Mouse (Mus musculus) R1 (cell line): ENCODE data around the gene Clhc1.
"Not testable (repeated sequence)": the region's sequence is repeated elsewhere in the genome, so short reads cannot be mapped to it uniquely, and the experiment has no call there.

Source experiments
- DNase-seq: peaks from one replicate; pipeline ENCODE4 v3.0.0-alpha.2; 2018; ENCODE audit warnings: low read depth, low spot score

Gene Clhc1

GRCm38 (mm10) chr11:29547752-29548503 is at the start of gene Clhc1, which contains the start of gene Rps27a:
TSS of gene Clhc1 (plus strand) at chr11:29547950.
TSS of gene Rps27a (minus strand) at chr11:29548109.
- DNase-seq: peak; percentile 98

- no peak for DNase-seq
These were observed 43.5 kb upstream of the Clhc1 start for GRCm38 (mm10) chr11:29503948-29504893.

GRCm38 (mm10) chr11:29504899-29505625 is 42.7 kb upstream of the Clhc1 start:
- no peak for DNase-seq

- DNase-seq: no peak
These were observed 38.3 kb upstream of the Clhc1 start for GRCm38 (mm10) chr11:29509421-29509820.

- peak; percentile 1 for DNase-seq
These were observed 34.8 kb upstream of the Clhc1 start for GRCm38 (mm10) chr11:29512818-29513535.

GRCm38 (mm10) chr11:29514325-29514681 is 33.4 kb upstream of the Clhc1 start:
- DNase-seq: no peak

- peak; percentile 96 for DNase-seq
These were observed 32.9 kb upstream of the Clhc1 start, which contains the start of gene Prorsd1 for GRCm38 (mm10) chr11:29514682-29515412. TSS of gene Prorsd1 (minus strand) at chr11:29515033.

GRCm38 (mm10) chr11:29525988-29526794 is 21.6 kb upstream of the Clhc1 start, which contains the start of gene Mtif2:
TSS of gene Mtif2 (plus strand) at chr11:29526408.
- peak; percentile 92 for DNase-seq

GRCm38 (mm10) chr11:29538201-29538600 is 9.5 kb upstream of the Clhc1 start:
- DNase-seq: no peak

GRCm38 (mm10) chr11:29544225-29544945 is 3.4 kb upstream of the Clhc1 start:
- no peak for DNase-seq

- DNase-seq: not testable (repeated sequence)
These were observed 2.5 kb upstream of the Clhc1 start for GRCm38 (mm10) chr11:29545150-29545752.

GRCm38 (mm10) chr11:29546297-29546696 is 1.5 kb upstream of the Clhc1 start:
- not testable (repeated sequence) for DNase-seq

- DNase-seq: no peak
These were observed 988 bp upstream of the Clhc1 start for GRCm38 (mm10) chr11:29546762-29547161.

- DNase-seq: no peak
These were observed 450 bp upstream of the Clhc1 start for GRCm38 (mm10) chr11:29547249-29547751.

- DNase-seq: no peak
These were observed 1.0 kb downstream of the Clhc1 start for GRCm38 (mm10) chr11:29548504-29549424.

GRCm38 (mm10) chr11:29549425-29549778 is 1.7 kb downstream of the Clhc1 start:
- no peak for DNase-seq

- no peak for DNase-seq
These were observed 12.7 kb downstream of the Clhc1 start for GRCm38 (mm10) chr11:29560452-29560851.
